Mouse (Mus musculus) bone marrow macrophage, adult 2 months (primary cell): Measurements from ENCODE around the gene Kin. TPM values are rescaled to one million over a fixed set of nuclear protein-coding genes. Genes with fewer than 3 reads are reported as not detected.
A peak's percentile ranks its signal among the peaks of the same experiment; 100 is the strongest.

Source experiments
- H3K27ac ChIP-seq: 2 replicates; pipeline ENCODE4 v1.5.1; 2012; ENCODE audit warnings: low read depth, low read length; ENCODE audit not compliant: insufficient read depth
- H3K4me1 ChIP-seq: 2 replicates; pipeline ENCODE4 v1.6.1; 2012; ENCODE audit warnings: low read length; ENCODE audit not compliant: control insufficient read depth, insufficient read depth
- H3K4me3 ChIP-seq: 2 replicates; pipeline ENCODE4 v1.5.1; 2012; ENCODE audit warnings: mild to moderate bottlenecking, low read length, moderate library complexity; ENCODE audit not compliant: insufficient read depth
- CTCF ChIP-seq: IDR thresholded peaks from 2 replicates; pipeline ENCODE4 v1.5.1; 2012; ENCODE audit warnings: low read depth, mild to moderate bottlenecking, low read length, moderate library complexity
- POLR2A ChIP-seq: IDR thresholded peaks from 2 replicates; pipeline ENCODE4 v1.6.1; 2012; ENCODE audit warnings: mild to moderate bottlenecking, low read depth, low read length, borderline replicate concordance
- polyA plus RNA-seq: library from polyadenylated mRNA; stranded (reverse); fragments of >200 nt; gene quantifications from 2 replicates; pipeline ENCODE4 v1.2.4, GENCODE M21; 2012; ENCODE audit not compliant: missing spikeins, insufficient read depth, insufficient read length

The Kin gene
- 29.6 and 37.0 TPM in 2 replicates for polyA plus RNA-seq

DNA sequence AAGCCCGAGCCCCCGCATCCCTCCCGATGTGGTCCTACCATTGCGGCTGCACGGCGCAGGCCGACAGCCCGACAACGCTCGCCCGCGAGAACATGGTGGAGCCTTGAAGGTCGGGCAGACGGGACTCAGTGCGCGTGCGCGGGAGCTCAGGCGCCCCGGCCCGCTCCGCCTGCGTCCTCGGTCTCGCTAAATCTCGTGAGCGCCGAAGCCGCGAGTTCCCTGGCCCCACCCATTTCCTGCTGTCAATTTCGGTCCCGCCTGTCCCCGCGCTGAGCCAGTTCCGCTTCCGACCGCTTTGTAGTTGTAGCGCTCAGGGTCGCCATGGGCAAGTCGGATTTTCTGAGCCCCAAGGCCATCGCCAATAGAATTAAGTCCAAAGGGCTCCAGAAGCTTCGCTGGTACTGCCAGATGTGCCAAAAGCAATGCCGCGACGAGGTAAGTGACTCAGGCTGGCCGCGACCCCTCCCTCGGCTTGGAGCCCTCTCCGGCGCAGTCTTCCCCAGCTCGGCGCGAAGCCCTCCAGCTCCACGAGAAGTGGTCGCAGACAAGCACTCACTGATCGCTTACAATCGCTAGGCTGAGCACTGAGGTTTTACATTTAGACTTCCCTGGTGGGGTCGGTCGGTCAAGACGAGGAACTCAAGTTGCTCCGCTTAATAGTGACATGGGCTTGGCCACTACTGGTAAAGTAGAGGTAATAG is at the start of gene Kin, which contains the start of gene Atp5c1:
TSS of gene Kin (plus strand) at position 284 of the 701 bp plus-strand sequence.
TSS of gene Atp5c1 (minus strand) at position 201 of the 701 bp plus-strand sequence.
- Histone ChIP-seq H3K4me3 (peak within 1 kb of the TSS; percentile 91), H3K4me1 (peaks cover 28% of the 10 kb centered on the region), H3K27ac (peak within 1 kb of the TSS; percentile 79)
- peak; percentile 55; the same call in 1 of the 2 replicates for TF ChIP-seq POLR2A
- TF ChIP-seq CTCF = no peak

GRCm38 (mm10) chr2:10033684-10034083 is 46.7 kb upstream of the Kin start:
- TF ChIP-seq CTCF (no peak), POLR2A (no peak)
- Histone ChIP-seq H3K4me1 (0 out of 2 replicates have a peak, but pooled peaks cover 3% of the 10 kb centered on the region), H3K4me3 (no peak overlapping the region), H3K27ac (no peak overlapping the region)

DNA sequence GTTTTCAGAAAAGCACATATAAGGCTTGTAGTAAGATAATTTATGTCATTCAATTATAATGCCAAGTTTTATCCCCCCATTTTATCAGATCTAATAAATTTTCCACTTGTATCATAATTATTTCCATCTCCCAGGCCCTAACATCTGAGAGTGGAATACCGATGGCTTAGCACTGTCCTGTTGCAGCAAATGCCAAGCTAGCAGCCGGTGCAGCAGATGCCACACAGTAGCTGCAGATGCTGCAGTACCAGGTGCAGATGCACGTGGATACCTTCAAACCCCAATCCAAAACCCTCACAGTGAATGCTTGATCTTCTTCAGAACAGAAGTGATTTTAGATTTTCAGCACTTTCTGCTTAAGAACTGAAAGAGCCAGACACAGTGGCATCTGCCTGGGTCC is 45.4 kb upstream of the Kin start:
- TF ChIP-seq POLR2A = no peak
- no peak for TF ChIP-seq CTCF
- Histone ChIP-seq H3K27ac (no peak overlapping the region), H3K4me1 (0 out of 2 replicates have a peak, but pooled peaks cover 3% of the 10 kb centered on the region), H3K4me3 (no peak overlapping the region)

- peak overlapping the region; percentile 95 for H3K4me3 ChIP-seq
- TF ChIP-seq POLR2A (no peak), CTCF (no peak)
- H3K4me1 ChIP-seq = peaks cover 5% of the 10 kb centered on the region
- H3K27ac ChIP-seq = no peak overlapping the region
These were observed 32.5 kb upstream of the Kin start for GRCm38 (mm10) chr2:10047758-10048436.

DNA sequence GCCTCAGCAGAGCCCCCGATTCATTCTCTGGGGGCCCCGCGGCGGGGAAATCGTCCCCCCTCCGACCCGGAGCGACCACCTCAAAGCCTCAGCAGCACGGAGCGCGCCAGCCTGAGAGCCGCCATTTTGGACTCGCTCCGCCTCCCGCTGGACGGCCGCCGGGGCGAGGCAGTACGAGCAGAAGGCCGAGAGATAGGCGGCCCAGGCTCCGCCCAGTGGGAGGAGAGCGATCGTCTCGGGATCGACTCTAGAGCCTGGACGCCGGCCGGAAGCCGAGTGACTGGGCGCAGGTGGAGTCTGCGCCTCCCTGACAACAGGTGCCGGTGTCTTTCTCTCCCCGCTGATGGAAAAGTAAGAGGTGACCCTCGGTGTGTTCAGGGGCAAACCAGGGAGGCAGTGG is 31.9 kb upstream of the Kin start, which contains the start of gene Taf3:
TSS of gene Taf3 (minus strand) at position 136 of the 400 bp plus-strand sequence.
- H3K4me3 ChIP-seq = peak within 1 kb of the TSS; percentile 95
- no peak for TF ChIP-seq CTCF
- TF ChIP-seq POLR2A = no peak
- peaks cover 8% of the 10 kb centered on the region for H3K4me1 ChIP-seq
- H3K27ac ChIP-seq = no peak within 1 kb of the TSS

- peak overlapping the region; percentile 95 for H3K4me3 ChIP-seq
- H3K27ac ChIP-seq = no peak overlapping the region
- TF ChIP-seq POLR2A (no peak), CTCF (no peak)
- H3K4me1 ChIP-seq = peaks cover 11% of the 10 kb centered on the region
These were observed 30.9 kb upstream of the Kin start for GRCm38 (mm10) chr2:10049456-10049855.

DNA sequence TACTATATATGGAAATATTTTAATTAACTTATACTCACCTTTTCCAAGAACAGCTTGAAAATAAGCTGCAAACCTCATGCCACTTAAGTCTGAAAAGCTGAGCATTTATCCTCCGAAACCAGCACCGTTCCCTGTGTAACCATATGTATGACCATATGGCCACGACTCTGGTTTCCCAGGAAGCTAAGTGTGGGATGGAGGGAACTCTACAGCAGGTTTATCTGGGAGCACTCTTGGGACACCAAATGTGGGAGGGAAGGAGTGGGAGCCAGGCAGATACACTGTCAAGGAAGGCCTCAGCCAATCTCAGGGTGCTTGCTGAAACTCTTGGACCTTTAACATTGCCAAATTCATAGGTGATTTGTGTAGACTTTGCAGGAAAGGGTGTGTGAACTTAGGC is 29.5 kb upstream of the Kin start:
- Histone ChIP-seq H3K27ac (no peak overlapping the region), H3K4me3 (no peak overlapping the region), H3K4me1 (peaks cover 11% of the 10 kb centered on the region)
- no peak for TF ChIP-seq POLR2A
- TF ChIP-seq CTCF = no peak

DNA sequence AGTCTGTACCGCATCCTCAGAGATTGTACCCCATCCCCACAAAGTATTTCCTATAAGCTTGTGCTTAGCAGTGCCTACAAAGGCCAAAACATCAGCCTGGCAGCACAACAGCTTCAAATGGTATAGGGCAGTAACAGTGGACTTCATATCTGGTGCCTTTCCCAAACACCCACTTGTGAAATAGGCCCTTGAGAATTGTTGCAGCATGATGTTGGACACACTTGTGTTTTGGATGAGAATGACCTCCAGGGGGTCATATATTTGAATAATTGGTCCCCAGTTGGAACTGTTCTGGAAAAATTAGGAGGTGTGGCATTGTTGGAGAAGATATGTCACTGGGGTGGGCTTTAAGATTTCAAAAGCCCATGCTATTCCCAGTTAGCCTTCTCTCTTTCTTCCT is 28.4 kb upstream of the Kin start:
- Histone ChIP-seq H3K27ac (no peak overlapping the region), H3K4me3 (no peak overlapping the region), H3K4me1 (peaks cover 11% of the 10 kb centered on the region)
- TF ChIP-seq POLR2A (no peak), CTCF (no peak)

GRCm38 (mm10) chr2:10058836-10059235 is 21.6 kb upstream of the Kin start:
- TF ChIP-seq POLR2A (no peak), CTCF (no peak)
- Histone ChIP-seq H3K4me1 (no peaks in the 10 kb centered on the region), H3K27ac (no peak overlapping the region), H3K4me3 (no peak overlapping the region)

DNA sequence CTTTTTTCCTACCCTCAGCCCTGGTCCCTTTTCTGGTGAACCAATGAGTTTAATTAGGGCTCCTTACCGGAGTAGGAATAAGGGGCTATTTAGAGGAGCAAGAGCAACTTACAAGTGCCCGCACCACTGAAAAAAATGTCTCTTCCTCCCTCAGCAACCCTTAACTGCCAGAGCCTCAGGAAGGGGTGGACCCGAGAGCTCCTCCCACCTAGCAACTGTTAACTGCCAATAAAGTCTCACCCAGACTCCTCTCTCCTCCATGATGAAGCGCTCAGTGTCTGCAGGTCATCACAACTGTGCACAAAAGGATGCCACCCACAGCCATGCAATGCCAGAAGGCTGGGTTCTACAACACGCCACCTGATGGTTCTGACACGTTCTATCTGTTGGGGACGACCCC is 8.6 kb upstream of the Kin start:
- Histone ChIP-seq H3K27ac (no peak overlapping the region), H3K4me1 (peaks cover 6% of the 10 kb centered on the region; the same call in 1 of the 2 replicates), H3K4me3 (no peak overlapping the region)
- no peak for TF ChIP-seq CTCF
- no peak for TF ChIP-seq POLR2A
